Mouse (Mus musculus) forebrain, embryonic 16.5 days (tissue): ENCODE data around the gene Gm9573. TPM values are rescaled to one million over a fixed set of nuclear protein-coding genes. Genes with fewer than 3 reads are reported as not detected.
A peak's percentile ranks its signal among the peaks of the same experiment; 100 is the strongest.

Experiments
- ATAC-seq: fragments of 200-750 bp; cut with Nextera tagmentation; 2 replicates; pipeline ENCODE4 v1.8.0; 2017; ENCODE audit warnings: mild to moderate bottlenecking, moderate library complexity
- H3K27ac ChIP-seq: fragments of 300-500 bp; sonication (generic); 2 replicates; pipeline ENCODE4 v1.5.1; 2014; ENCODE audit warnings: low read length, control low read depth
- H3K27me3 ChIP-seq: fragments of 300-500 bp; sonication (generic); replicated peaks from 2 replicates; pipeline ENCODE4 v1.6.1; 2014; ENCODE audit warnings: low read length; ENCODE audit not compliant: control insufficient read depth, insufficient read depth
- H3K36me3 ChIP-seq: fragments of 300-500 bp; sonication (generic); 2 replicates; pipeline ENCODE4 v1.6.1; 2014; ENCODE audit not compliant: control insufficient read depth, insufficient read depth
- H3K4me1 ChIP-seq: fragments of 300-500 bp; sonication (generic); replicated peaks from 2 replicates; pipeline ENCODE4 v1.6.1; 2014; ENCODE audit warnings: low read length; ENCODE audit not compliant: control insufficient read depth, insufficient read depth
- H3K4me2 ChIP-seq: fragments of 300-500 bp; sonication (generic); 2 replicates; pipeline ENCODE4 v1.6.1; 2014; ENCODE audit warnings: mild to moderate bottlenecking, low read length, control low read depth
- H3K4me3 ChIP-seq: fragments of 300-500 bp; sonication (generic); replicated peaks from 2 replicates; pipeline ENCODE4 v1.5.1; 2014; ENCODE audit warnings: mild to moderate bottlenecking, low read length, control low read depth
- H3K9ac ChIP-seq: fragments of 300-500 bp; sonication (generic); replicated peaks from 2 replicates; pipeline ENCODE4 v1.6.1; 2014; ENCODE audit warnings: low read depth, low read length, control low read depth
- H3K9me3 ChIP-seq: fragments of 300-500 bp; sonication (generic); 2 replicates; pipeline ENCODE4 v1.6.1; 2016; ENCODE audit warnings: low read length; ENCODE audit not compliant: control insufficient read depth
- WGBS: fragments of 180-500 bp; shearing (Covaris S2); extraction: QIAGEN DNeasy Blood & Tissue Kit; methylation state at CpG from one replicate; pipeline ENCODE4 v1.1.7; 2014; 5-methylcytosine and 5-hydroxymethylcytosine counted together
- polyA plus RNA-seq: library from polyadenylated mRNA; unstranded; fragments of >200 nt; fragmentation: Nextera tagmentation; extraction: Ambion mirVana; gene quantifications from 2 replicates; pipeline ENCODE4 v1.2.1, GENCODE M21; 2015

Gm9573 gene
- polyA plus RNA-seq, 1 experiment from 2014 or later, result not detected

DNA sequence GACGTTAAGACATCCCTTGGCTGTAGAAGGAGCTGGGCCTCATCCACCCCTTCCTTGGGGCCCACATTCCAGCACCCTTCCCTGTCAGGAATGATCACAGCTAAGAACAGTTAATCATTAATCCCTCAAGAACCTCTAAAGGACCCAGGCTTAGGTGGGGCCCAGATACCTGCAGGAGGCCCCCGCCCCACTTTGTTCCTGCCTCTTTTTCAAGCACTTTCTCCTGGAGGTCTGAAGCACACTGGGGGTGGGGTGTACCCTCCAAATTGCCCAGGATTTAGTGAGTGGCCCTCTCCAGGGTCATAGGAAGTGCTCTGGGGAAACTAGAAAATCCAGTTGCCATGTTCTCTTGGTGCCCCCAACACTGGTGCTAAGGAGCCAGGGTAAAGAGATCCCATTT, 23.0 kb upstream of the Gm9573 start:
- Histone ChIP-seq H3K9ac (no peak overlapping the region), H3K4me2 (no peak overlapping the region), H3K27ac (no peak overlapping the region), H3K9me3 (no peaks in the 10 kb centered on the region), H3K36me3 (no peaks in the 10 kb centered on the region), H3K4me1 (no peaks in the 10 kb centered on the region), H3K27me3 (no peaks in the 10 kb centered on the region), H3K4me3 (no peak overlapping the region)
- whole genome bisulfite sequencing, result 64% methylated on average over 2 of the region's 2 CpGs
- no peak for ATAC-seq

DNA sequence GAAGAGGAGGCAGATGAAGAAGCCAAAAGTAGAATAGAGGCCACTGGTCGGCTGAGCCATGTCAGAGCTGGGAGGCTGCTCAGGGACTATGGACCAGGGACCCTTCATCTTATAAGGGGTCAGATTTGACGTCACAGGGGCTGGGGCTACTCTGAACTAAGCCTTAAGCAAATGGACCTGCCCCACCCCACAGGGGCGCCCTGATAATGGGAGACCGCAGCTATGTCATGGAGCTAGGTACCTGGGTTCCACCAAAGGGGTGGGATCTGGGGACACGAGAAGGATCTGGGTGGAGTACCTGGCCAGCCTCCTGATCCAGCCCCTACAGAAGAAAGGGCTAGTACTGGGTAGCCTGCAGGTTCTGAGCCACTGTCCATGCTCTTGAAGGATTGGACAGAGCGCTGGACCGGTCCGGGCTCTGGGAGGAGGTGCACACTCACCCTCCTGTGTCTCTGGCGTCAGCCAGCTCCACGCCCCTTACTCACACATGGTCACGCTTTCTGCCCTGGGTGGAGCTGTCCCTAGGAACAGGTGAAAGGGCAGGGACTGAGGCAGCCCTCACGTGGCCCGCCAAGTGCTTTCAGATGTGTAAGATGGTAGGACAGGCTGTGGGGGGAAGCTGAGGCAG, 17.3 kb upstream of the Gm9573 start, which contains the start of gene Mucl3:
Mucl3 (minus strand) TSS at position 87 of the 628 bp plus-strand sequence.
- Histone ChIP-seq H3K4me2 (no peak within 1 kb of the TSS), H3K4me3 (no peak within 1 kb of the TSS), H3K4me1 (no peaks in the 10 kb centered on the region), H3K9me3 (no peaks in the 10 kb centered on the region), H3K27ac (no peak within 1 kb of the TSS), H3K36me3 (no peaks in the 10 kb centered on the region), H3K9ac (no peak within 1 kb of the TSS), H3K27me3 (no peaks in the 10 kb centered on the region)
- ATAC-seq, result no peak
- 82% methylated on average over 13 of the region's 13 CpGs for WGBS

DNA sequence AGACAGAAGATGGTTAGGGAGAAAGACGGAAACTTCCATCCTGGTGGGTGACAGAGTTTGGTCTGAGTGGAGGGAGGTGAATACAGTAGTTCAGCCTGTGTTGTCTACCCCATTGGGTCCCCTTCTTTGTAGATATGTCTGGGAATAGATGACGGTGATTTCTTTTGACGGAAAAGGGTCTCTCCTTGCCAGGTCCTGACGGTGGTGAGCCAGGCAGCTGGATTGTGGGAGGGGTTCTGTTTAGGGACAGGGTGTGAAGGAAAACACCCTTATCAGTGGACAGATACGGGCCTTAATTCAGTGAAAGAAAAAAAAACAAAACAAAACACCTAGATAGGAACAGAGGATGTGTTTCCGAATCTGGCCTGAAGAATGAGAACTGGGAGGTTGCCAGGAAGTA, 12.9 kb upstream of the Gm9573 start:
- no peaks in the 10 kb centered on the region for H3K4me1 ChIP-seq
- no peak overlapping the region for H3K9ac ChIP-seq
- no peak for ATAC-seq
- no peak overlapping the region for H3K4me2 ChIP-seq
- 0 out of 2 replicates have a peak, but pooled peaks cover 4% of the 10 kb centered on the region for H3K27me3 ChIP-seq
- no peak overlapping the region for H3K4me3 ChIP-seq
- no peaks in the 10 kb centered on the region for H3K36me3 ChIP-seq
- no peak overlapping the region for H3K27ac ChIP-seq
- no peaks in the 10 kb centered on the region for H3K9me3 ChIP-seq
- WGBS, result 77% methylated on average over 6 of the region's 6 CpGs

GRCm38 (mm10) chr17:35638475-35639190, 12.2 kb upstream of the Gm9573 start:
- no peaks in the 10 kb centered on the region for H3K36me3 ChIP-seq
- 0 out of 2 replicates have a peak overlapping the region, but pooled peaks have one; percentile 21 for H3K4me2 ChIP-seq
- 32% methylated on average over 14 of the region's 14 CpGs for WGBS
- no peak overlapping the region for H3K9ac ChIP-seq
- H3K4me1 ChIP-seq, result no peaks in the 10 kb centered on the region
- 0 out of 2 replicates have a peak, but pooled peaks cover 4% of the 10 kb centered on the region for H3K27me3 ChIP-seq
- no peak overlapping the region for H3K4me3 ChIP-seq
- ATAC-seq, result peak; percentile 71
- no peak overlapping the region for H3K27ac ChIP-seq
- no peaks in the 10 kb centered on the region for H3K9me3 ChIP-seq

- ATAC-seq, result 0 out of 2 replicates have a peak, but pooled peaks have one; percentile 25
- no peak overlapping the region for H3K27ac ChIP-seq
Measured at GRCm38 (mm10) chr17:35636363-35636762, 9.9 kb upstream of the Gm9573 start.

GRCm38 (mm10) chr17:35635699-35636111, 9.3 kb upstream of the Gm9573 start:
- H3K36me3 ChIP-seq, result no peaks in the 10 kb centered on the region

More at GRCm38 (mm10) chr17:35636363-35636762, 9.9 kb upstream of the Gm9573 start:
- Histone ChIP-seq H3K9me3 (no peaks in the 10 kb centered on the region), H3K4me2 (no peak overlapping the region), H3K4me1 (no peaks in the 10 kb centered on the region), H3K4me3 (no peak overlapping the region), H3K27me3 (0 out of 2 replicates have a peak, but pooled peaks cover 4% of the 10 kb centered on the region), H3K36me3 (no peaks in the 10 kb centered on the region), H3K9ac (no peak overlapping the region)
- WGBS, result 29% methylated on average over 5 of the region's 5 CpGs

DNA sequence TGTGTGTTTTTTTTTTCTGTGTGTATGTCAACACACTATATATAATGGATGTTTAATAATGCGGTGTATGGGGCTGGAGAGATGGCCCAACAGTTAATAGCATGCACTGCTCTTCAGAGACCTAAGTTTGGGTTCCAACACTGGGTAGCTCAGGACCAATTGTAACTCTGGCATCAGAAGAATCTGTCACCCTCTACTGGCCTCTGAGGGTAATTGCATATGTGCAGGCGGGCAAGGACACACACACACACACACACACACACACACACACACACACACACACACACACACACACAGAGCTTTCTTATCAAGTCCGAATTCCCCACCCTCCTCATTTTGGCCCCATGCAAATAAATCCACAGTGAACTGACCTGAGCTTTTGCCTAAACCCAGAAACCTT, 8.8 kb upstream of the Gm9573 start:
- ATAC-seq, result peak; percentile 24; the same call in 1 of the 2 replicates
- 73% methylated on average over 3 of the region's 3 CpGs for WGBS
- H3K9ac ChIP-seq, result no peak overlapping the region
- H3K4me2 ChIP-seq, result no peak overlapping the region
- no peaks in the 10 kb centered on the region for H3K9me3 ChIP-seq
- no peak overlapping the region for H3K4me3 ChIP-seq
- no peaks in the 10 kb centered on the region for H3K36me3 ChIP-seq
- no peak overlapping the region for H3K27ac ChIP-seq
- no peaks in the 10 kb centered on the region for H3K4me1 ChIP-seq
- 0 out of 2 replicates have a peak, but pooled peaks cover 4% of the 10 kb centered on the region for H3K27me3 ChIP-seq

More at GRCm38 (mm10) chr17:35635699-35636111, 9.3 kb upstream of the Gm9573 start:
- peak overlapping the region; percentile 39 for H3K9ac ChIP-seq
- WGBS, result 0% methylated on average over 15 of the region's 15 CpGs
- H3K27ac ChIP-seq, result no peak overlapping the region; the same call in 1 of the 2 replicates
- H3K4me3 ChIP-seq, result peak overlapping the region; percentile 52
- H3K27me3 ChIP-seq, result 0 out of 2 replicates have a peak, but pooled peaks cover 4% of the 10 kb centered on the region
- ATAC-seq, result peak; percentile 84
- H3K4me2 ChIP-seq, result peak overlapping the region; percentile 84
- no peaks in the 10 kb centered on the region for H3K4me1 ChIP-seq
- H3K9me3 ChIP-seq, result no peaks in the 10 kb centered on the region

DNA sequence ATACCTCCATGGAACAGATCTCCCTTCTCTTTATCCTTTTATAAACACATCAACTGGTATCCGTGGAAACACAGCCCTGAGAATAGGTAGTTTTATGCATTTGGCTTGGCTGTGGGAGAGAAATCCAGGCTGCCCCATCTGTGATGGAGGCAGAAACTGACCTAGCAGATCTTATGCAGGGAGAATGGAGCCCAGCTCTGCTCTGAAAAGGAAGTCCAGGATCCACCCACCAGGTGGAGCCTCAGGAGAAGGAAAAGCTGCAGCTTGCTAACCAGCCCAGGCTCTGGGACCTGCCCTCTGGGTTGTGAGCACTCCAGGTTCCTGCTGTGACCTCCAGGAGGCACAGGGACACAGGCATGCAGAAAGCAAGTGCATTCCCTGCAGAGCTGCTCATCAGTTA, 7.6 kb upstream of the Gm9573 start:
- Histone ChIP-seq H3K27me3 (0 out of 2 replicates have a peak, but pooled peaks cover 4% of the 10 kb centered on the region), H3K4me3 (no peak overlapping the region), H3K9ac (0 out of 2 replicates have a peak overlapping the region, but pooled peaks have one; percentile 2), H3K4me2 (no peak overlapping the region), H3K27ac (no peak overlapping the region), H3K4me1 (no peaks in the 10 kb centered on the region), H3K9me3 (no peaks in the 10 kb centered on the region), H3K36me3 (no peaks in the 10 kb centered on the region)
- ATAC-seq, result no peak
- WGBS, result 23% methylated on average over 1 of the region's 1 CpGs

DNA sequence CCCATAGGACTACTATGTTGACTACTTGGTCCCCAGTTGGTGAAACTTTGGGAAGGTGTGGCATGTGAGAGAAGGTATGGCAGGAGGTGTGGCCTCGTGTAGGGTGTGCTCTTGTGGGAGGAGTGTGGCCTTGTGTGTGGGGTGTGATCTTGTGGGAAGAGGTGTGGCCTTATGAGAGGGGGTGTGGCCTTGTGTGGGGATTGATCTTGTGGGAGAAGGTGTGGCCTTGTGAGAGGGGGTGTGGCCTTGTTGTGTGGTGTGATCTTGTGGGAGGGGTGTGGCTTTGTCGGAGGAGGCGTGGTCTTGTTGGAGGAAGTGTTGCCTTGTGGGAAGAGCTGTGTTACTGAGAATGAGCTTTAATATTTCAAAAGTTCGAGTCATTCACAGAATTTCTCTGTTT, 9.3 kb downstream of the Gm9573 start:
- Histone ChIP-seq H3K27me3 (no peaks in the 10 kb centered on the region), H3K9me3 (no peaks in the 10 kb centered on the region), H3K27ac (no peak overlapping the region), H3K4me1 (no peaks in the 10 kb centered on the region), H3K9ac (no peak overlapping the region), H3K4me3 (no peak overlapping the region), H3K4me2 (no peak overlapping the region), H3K36me3 (no peaks in the 10 kb centered on the region)
- 83% methylated on average over 4 of the region's 4 CpGs for WGBS
- no peak for ATAC-seq
